Mouse (Mus musculus) regulatory T cell (primary cell): ENCODE results near the gene Uggt1.

Experiments
- in situ Hi-C: fragments of 300-600 bp; cut with MboI, MseI; formaldehyde crosslinking; loops from one replicate; pipeline ENCODE4 v1.15.1; 2025; ENCODE audit warnings: high pct_unique_total_duplicates

Uggt1 gene

DNA sequence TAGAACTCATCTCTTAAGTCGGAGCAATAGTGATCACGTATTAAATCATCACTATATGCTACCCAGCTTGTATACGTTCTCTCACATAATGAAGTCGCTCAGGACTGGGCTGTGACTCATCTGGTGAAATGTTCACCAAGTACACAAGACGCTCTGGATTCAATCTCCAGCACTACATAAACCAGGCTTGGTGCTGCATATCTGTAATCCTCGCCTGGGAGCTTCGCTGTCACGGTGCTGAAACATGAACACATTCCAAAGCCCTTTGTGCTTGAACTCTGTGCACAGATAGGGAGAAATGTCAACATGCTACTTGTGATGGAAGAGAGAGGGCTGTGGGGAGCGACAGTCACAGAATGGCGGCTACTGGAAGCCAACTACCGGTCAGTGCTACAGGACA is 52.6 kb downstream of the Uggt1 start:
- in situ Hi-C loops = no loop called here

DNA sequence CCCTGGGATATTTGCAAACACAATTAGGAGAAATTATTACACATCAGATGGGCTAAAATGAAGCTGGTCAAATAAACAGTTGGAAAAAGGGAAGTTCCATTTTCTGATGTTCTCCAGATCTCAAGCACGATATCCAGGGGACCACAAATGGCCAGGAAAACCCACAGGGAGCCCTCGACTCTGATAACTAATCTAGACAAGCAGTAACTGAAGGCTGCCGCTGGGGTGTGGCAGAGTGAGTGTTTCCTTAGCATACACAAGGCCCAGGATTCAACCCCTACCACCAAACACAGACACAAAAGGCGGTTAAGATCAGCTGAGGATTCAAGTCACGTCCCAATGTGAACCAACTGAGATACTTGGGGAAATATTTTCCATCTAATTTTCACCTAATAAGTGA is 64.5 kb downstream of the Uggt1 start:
- in situ Hi-C loops = no loop called here

DNA sequence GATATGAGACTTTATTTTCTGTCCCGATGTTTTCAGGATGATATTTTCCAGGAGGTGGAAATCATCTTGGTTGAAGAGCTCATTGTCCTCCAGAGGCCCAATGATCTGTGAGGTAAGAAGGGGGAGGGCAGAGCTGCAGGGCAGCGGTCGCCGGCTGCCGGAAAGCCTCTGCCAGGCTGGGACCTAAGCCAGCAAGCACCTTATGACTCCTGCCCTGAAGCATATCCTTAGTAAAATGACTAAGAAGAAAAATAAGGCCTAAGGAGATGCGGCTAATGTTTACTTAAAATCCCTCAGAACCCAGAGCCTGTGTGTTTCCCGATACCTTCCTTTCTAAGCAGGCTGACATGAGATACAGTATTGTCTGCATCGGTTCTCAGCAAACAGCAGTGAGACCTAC is 71.1 kb downstream of the Uggt1 start:
- in situ Hi-C loops = no loop called here

DNA sequence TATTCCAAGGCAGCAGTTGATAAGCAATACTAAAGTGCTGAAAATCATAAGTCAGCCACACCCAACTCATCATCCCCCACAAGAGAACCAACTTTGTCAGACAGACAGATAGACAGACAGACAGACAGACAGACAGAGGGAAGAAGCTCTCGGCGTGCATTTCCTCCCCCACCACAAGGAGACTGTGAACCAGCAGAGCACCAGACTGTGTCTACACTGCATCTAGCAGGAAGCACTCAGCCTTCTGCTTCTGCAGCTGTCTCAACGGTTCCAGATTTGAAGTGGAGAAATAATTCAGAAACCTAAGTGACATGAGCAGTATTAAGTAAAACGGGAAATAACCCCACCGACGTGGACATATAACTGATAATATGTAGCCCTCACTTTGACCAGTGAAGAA is 71.6 kb downstream of the Uggt1 start:
- in situ Hi-C loops = no loop called here

DNA sequence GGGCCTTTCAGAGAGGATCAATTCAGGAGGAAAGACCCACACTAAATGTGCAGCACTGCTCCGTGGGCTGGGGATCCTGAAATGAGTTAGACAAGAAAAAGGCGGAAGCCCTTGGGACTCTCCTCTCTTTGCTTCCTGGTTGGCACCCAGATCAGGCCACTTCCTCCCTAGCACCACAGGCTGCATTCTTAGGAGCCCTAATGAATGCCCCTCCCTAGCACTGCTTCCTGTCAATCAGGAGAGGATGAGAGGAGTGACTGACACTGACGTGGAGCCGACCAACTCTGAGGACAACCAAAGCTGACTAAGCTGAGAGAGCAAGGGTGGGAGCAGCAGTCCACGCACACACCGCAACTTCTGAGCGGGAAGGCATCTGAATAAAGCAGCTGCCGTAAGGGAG is 81.8 kb downstream of the Uggt1 start:
- in situ Hi-C loops = no loop called here

DNA sequence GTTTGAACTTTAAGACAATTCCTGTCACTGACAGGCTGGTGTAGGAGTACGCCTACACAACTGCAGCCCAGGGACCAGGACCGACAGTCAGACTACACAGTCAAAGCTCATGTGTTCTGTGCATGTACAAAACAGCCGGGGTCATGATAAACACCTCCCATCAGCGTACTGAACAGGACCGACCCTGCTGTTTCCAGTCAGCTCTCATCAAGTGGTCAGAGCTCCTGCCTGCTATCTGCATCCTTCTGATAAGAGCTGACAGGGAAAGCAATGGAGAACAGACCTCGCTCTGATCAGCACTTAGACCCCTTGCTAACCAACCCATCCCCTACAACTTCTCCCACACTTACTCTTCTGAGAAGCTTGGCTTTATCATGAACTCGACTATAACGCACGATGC is 83.3 kb downstream of the Uggt1 start:
- in situ Hi-C loops = no loop called here

DNA sequence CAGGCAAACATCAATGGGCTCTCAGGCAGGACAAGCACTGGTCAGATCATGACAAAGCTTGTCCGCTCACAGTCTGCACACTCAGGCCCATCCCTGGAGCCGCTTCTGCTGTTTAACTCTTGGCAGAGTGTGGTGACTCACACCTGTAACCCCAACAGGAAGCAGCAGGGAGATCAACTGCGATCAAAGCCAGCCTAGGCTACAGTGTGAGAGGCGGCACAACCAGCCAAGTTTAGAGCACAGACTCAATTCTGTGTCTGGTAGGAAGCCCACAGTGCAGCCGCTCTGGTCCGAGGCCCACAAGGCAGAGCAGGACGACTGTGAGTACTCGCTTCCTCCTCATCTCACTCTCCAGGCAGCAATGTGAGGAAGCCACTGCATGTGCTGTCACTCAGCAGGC is 84.3 kb downstream of the Uggt1 start:
- in situ Hi-C loops = no loop called here

DNA sequence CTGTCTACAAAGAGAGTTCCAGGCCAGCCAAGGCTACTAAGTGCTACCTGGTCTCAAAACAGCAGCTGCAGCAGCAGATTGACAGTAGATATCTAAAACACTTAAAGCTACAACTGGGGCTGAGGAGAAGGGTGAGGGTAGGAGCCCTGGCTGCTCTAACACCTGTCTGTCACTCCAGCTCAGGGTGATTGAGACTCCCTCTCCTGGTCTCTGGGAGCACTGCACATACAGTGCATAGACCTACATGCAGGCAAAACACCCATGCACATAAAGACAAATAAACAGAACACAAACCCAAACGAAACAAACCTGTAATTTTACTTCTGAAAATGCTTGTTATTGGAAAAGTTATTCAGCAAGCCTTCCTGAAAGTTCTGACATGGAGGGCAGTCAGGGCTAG is 95.1 kb downstream of the Uggt1 start:
- in situ Hi-C loops = loop anchor here (5.0 kb wide), 1 partner anchor 128 kb away; no protein-coding TSS in a partner anchor

DNA sequence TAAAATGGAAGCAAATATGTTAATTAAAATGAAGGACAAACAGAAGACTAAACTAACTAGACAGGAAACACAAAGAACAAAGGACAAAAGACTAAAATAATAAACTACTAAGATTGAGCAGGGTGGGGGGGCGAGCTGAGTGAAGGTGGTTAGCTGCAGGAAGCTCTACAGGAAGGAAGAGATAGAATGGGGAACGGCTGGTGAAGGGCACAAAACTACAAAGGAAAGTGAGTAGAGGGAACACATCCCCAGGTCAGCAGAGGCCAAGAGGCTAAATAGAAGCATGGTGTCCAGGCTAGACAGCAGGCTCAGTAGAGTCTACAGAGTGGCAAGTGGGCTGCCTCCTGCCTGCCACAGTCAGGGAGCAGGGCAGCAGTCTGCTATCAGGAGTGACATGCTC is 95.7 kb downstream of the Uggt1 start:
- in situ Hi-C loops = loop anchor here (5.0 kb wide), 1 partner anchor 128 kb away; no protein-coding TSS in a partner anchor

DNA sequence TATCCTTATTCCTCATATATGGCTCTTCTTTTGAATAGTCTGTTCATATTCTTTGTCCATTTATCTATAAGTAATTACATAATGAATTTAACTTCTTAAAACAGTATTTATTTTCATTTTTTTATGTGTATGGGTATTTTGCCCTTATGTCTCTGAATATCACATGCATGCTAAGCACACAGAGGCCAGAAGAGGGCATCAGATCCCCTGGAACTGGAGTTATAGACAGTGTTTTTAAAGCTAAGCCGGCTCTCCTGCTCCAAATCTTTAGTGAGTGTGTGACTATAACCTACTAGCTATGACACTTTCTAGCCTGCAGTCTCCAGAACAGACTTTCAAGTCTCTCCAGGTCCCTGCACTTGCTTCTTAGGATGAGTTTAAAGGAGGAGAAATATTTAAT is 99.5 kb downstream of the Uggt1 start:
- in situ Hi-C loops = loop anchor here (5.0 kb wide), 1 partner anchor 132 kb away; no protein-coding TSS in a partner anchor

DNA sequence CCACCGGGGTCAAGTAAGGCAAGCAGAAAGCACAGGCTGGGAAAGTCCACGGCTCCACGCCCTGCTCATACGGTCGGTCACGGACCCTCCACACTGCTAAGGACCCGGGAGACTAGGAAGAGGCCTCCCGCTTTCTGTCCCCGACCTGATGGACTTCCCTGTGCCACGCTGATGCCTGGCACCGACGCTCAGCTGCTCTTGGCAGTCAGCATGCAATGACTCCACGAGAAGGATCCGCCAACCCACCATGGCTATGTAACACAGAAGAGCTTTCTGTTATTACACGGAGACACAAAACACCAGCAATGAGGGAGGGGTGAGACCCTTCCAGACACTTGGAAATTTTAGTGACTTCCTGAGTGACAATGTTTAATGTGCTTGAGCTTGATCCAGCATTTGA is 104.2 kb downstream of the Uggt1 start:
- in situ Hi-C loops = no loop called here

DNA sequence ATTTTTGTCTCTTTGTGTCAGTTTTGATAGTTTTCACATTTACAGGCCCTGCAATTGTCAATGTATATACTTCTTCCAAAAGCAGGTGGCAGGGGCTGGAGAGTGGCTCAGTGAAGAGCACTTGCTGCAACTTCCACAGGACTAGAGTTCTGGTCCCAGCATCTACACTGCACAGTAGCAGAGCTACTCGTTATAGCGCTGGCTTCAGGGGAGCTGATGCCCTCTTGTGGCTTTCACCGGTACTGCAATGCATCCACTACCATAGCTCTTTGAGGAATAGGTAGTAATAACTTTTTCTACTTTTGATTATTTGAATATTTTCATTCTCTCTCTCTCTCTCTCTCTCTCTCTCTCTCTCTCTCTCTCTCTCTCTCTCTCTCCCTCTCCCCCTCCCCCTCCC is 109.9 kb downstream of the Uggt1 start:
- in situ Hi-C loops = loop anchor here (5.0 kb wide), 1 partner anchor 67 kb away; the partner anchor contains the start of gene Hs6st1

DNA sequence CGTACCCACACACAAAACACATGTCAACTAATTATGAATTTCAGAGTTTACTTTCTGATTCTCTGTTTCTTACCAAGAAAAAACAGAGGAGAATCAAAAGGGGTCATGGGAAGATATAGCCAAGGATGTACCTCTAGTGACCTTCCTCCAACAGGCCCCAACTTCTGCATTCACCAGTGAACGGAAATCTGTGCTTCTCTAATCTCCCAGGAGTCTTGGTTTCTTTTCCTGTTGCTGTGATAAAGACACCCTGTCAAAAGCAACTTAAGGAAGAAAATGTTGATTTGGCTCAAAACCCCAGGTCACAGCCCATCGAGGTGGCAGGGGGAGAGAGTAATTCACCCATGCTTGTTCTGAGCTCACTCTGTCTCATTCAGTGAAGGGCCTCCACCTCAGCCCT is 110.9 kb downstream of the Uggt1 start:
- in situ Hi-C loops = loop anchor here (5.0 kb wide), 1 partner anchor 66 kb away; the partner anchor contains the start of gene Hs6st1

DNA sequence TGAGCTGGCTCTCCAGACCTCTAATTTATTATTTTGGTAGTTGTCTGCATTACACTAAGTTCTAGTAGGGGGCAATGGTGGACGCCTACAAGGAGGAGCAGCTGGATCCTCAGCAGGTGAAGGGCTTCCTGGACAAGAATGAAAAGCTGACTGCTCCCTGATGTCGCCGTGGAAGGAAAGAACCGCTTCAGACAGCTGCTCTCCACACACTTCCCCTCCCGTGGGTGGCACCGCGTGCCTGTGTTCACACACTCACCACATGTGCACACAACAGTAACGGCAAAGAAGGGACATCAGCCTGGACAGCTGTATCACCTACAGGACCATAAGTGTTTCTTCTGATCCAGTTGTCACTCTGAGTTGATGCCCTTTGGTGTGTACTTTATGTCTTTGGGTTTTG is 111.5 kb downstream of the Uggt1 start:
- in situ Hi-C loops = loop anchor here (5.0 kb wide), 1 partner anchor 66 kb away; the partner anchor contains the start of gene Hs6st1

DNA sequence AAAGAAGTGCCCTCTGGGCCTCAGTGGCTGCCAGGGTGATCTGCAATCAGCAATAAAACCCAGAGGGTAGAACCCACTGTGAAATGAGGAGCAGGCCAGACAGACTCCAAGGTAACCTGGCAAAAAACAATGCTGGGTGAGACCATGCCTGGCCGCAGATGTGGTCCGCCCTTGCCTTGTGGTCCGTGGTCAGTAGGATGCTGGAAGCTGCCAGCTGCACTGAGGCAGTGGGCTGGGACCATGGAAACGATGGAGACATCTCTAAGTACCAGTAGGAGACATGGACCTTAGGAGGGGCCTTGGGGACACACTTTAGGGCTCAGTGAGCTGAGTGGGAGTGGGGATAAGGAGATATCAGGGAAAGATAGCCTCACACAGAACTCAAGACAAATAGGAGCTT is 112.3 kb downstream of the Uggt1 start:
- in situ Hi-C loops = loop anchor here (5.0 kb wide), 1 partner anchor 65 kb away; the partner anchor contains the start of gene Hs6st1

DNA sequence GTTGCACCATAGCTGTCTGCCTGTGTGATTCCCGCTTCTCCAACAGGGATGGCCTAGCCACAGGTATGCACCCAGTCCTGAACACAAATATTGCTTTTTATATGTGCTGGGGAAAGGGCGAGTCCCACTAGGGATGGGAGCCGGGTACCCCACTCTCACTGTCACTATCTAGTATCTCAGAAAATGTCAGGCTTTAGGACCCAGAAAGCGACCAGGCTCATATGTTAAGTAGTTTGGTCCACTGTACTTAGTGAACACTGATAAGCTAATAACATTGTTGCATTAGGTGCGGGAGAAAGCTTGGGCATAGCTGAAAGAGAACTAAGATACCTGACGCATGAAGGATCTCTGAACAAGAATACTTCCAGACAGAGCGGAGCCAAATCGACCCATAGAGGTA is 112.8 kb downstream of the Uggt1 start:
- in situ Hi-C loops = loop anchor here (5.0 kb wide), 1 partner anchor 64 kb away; the partner anchor contains the start of gene Hs6st1

DNA sequence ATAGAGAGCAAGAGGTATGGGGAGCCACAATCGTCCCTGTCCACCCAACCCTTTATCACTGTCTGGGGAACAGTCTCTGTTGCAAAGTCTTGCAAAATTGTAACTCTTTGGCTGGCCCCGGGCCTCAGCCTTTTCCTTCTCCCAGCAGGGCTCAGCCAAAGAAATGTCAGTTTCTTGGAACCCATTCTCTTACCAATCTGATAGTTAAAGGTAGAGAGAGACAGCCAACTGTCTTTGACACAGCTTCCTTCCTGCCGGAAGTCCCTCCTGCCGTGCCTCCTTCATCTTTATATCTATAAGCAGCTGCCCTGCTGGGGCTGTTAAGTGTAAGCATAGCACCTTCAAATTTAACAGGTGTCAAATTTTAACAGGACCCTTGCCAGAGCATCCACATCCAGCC is 113.4 kb downstream of the Uggt1 start:
- in situ Hi-C loops = loop anchor here (5.0 kb wide), 1 partner anchor 64 kb away; the partner anchor contains the start of gene Hs6st1

DNA sequence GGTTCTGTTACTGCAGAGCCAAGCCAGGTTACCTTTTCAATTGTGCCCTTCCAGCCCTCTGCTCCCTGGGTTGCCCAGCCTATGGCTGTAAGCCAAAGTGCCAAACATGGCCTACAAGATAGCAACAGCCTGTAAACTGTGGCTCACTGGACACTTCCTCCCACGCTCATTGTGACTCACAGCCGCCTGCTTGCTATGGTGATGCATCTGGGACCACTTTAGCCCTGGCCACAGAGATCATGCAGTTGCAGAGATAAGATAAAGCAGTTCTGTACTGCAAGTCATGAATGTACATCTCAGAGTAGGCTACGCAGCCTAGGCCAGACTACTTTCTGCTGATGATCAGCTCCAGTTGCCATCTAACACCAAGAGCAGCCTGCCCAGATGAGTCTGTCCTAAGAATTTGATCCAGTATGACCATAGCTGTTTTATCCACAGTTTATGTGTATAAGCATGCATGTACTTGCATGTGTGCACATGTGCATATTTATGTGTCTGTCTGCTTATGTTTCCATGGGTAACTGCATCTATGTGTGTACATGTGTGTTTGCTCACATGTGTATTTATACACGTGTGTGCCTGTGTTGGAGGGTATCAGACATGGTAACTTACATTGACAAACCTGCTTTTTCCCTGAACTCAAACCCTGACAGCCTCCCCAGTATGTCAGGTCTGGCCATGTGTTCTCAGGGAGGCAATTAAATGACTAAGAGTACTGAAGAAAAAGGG is 114.0 kb downstream of the Uggt1 start:
- in situ Hi-C loops = loop anchor here (5.0 kb wide), 1 partner anchor 63 kb away; the partner anchor contains the start of gene Hs6st1

DNA sequence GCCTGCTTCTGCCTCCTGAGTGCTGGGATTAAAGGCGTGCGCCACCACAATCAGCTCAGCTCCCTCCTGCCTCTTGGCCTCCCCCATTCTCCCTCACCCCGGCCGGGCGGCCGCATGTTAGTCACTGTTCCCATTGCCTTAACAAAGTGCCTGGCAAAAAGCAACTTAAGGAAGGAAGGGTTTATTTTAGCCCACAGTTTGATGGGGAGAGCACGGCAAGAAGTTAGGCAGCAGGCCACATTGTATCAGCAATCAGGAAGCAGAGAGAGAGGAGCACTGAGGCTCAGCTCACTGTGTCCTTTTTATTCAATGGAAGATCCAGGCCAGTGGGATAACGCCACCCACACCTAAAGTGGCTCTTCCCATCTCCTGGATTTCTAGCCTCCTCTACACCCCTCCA is 114.6 kb downstream of the Uggt1 start:
- in situ Hi-C loops = loop anchor here (5.0 to 10.0 kb wide), 2 partner anchors 63 to 285 kb away; partner anchors contain the start of gene Hs6st1

DNA sequence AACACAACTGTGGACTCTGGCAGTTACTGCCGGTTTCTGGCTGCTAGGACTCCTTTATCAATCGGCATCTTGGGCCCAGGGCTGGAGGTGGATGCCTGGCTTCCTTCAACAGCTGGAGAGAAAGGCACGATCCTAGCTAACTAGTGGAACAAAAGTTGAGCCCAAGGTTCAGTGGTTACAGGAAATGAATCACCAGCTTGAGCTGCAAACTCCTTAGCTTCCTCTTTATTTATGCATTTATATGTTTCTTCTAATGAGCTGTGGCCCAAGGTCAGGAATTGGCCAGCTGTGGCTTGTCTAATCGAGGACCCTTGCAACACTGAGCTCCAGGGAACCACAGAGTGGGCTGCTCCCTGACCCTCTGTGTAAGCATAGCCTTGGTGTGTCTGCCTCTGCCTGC is 115.4 kb downstream of the Uggt1 start:
- in situ Hi-C loops = loop anchor here (10.0 kb wide), 1 partner anchor 284 kb away; no protein-coding TSS in a partner anchor

DNA sequence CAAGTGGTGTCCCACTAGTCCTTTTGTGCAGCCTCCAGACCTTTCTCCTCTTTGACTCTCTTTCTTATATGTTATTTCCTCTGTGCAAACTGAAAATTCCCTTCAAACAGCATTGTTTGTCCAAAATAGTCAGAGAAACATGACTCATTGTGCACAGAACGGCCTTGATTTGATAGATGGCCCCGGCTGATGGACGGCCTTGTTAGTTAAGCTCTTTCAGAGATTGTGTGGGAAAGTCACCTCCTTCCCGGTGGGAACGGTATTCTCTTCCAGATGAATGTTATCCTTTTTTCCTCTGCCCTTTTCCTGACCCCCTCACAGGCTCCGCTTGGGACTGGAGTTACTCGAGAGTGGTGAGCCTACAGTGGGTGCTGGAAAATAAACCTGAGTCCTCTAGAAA is 119.4 kb downstream of the Uggt1 start:
- in situ Hi-C loops = loop anchor here (10.0 kb wide), 1 partner anchor 280 kb away; no protein-coding TSS in a partner anchor

DNA sequence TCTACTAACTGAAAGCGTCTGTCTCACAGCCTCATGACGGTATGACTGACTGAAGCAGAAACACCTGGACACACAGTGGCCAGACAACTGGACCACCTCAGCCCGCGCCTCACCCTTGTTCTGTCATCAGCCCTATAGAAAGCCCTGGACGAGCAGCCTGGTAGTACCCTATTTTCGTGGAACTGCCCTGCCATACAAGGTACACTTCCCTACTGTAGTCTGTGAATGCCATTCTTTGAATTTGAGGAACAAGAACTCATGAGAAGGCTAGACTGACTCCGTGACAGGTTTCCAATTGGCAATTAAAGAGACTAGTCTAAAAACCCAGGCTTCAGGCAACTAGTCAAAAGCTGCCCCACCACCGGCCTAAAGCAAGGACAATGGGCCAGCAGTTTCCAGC is 123.3 kb downstream of the Uggt1 start:
- in situ Hi-C loops = loop anchor here (10.0 kb wide), 1 partner anchor 276 kb away; no protein-coding TSS in a partner anchor

DNA sequence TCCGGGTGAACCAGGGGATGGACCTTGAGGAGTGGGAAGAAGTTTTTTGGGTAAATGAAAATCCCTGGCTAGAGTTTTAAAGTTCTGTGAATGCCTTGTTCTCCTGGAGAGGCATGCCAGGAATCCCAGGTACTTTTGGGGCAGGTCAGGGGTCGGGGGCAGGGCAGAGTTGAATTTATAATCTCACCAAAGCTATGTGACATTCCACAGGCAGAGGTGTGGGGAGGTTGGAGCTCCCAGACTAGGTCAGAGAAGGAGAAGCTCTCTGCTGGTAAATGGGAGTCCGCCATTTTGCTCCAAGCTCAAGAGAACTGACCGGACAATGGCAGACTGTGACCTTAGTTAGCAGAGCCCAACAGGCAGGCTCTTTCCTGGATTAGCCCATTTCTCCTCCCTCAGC is 125.1 kb downstream of the Uggt1 start:
- in situ Hi-C loops = no loop called here
